Comparison of ENCODE assay signal across 27 mouse cellular contexts in the genomic region with DNA sequence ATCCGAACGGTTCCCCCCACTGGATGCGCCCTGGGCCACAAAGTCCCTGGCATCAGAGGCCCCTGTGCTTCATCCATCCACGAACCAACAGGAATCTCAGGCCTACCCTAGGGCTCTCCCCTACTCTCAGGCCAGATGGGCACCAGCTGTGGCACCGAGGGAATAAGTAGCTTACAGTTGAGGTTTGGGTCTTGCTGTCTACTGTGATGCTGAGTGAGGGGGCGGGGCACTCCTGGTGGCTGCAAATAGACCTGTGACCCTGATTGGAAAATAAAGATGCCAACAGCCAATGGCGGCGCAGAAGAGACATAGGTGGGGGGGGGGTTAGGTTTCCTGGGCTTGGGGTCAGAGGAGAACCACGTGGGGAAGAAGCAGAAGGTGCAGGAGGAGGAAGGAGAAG. TPM values are rescaled to one million over a fixed set of nuclear protein-coding genes. Genes with fewer than 3 reads are reported as not detected.
DNase-seq lines count a peak whose midpoint lies in the region; ATAC-seq lines count a peak whose summit lies in the region.
"Had no signal": no experiment of that assay in that cellular context is flagged by ENCODE, and none has a peak within 500 bp of the region (broad histone marks: within the 10 kb centered on the region; RNA-seq: fewer than 3 reads in every experiment).

No protein-coding gene starts in this region.

- H3K9ac ChIP-seq in neural tube, embryonic 15.5 days (replicated peaks), result no peak overlapping the region
- H3K9ac ChIP-seq in intestine, embryonic 15.5 days, result no peak overlapping the region
- H3K9ac ChIP-seq: embryonic facial prominence, embryonic 13.5 days; forebrain, embryonic 15.5 days; heart, embryonic 12.5 days; liver, embryonic 15.5 days; lung, embryonic 15.5 days had no signal

- no peak for ATAC-seq in neural tube, embryonic 15.5 days (ENCODE audit: low FRiP score)
- ATAC-seq in intestine, embryonic 15.5 days, result no peak
- ATAC-seq: forebrain, embryonic 15.5 days had no signal

- H3K36me3 ChIP-seq in neural tube, embryonic 15.5 days, result no peaks in the 10 kb centered on the region
- H3K36me3 ChIP-seq in limb, embryonic 10.5 days, result no peaks in the 10 kb centered on the region
- H3K36me3 ChIP-seq in intestine, embryonic 15.5 days, result no peaks in the 10 kb centered on the region
- H3K36me3 ChIP-seq: embryonic facial prominence, embryonic 13.5 days; forebrain, embryonic 15.5 days; liver, embryonic 15.5 days; lung, embryonic 15.5 days had no signal

- H3K4me3 ChIP-seq in neural tube, embryonic 15.5 days (replicated peaks), result no peak overlapping the region
- H3K4me3 ChIP-seq in limb, embryonic 10.5 days, result no peak overlapping the region
- no peak overlapping the region for H3K4me3 ChIP-seq in intestine, embryonic 15.5 days (replicated peaks)
- H3K4me3 ChIP-seq: embryonic facial prominence, embryonic 13.5 days; forebrain, embryonic 15.5 days; heart, embryonic 12.5 days; left cerebral cortex, adult 2 months; liver, embryonic 15.5 days; lung, embryonic 15.5 days; midbrain, embryonic 10.5 days had no signal

- 0 out of 2 replicates have a peak, but pooled peaks cover 7% of the 10 kb centered on the region for H3K4me1 ChIP-seq in neural tube, embryonic 15.5 days
- peaks cover 34% of the 10 kb centered on the region for H3K4me1 ChIP-seq in limb, embryonic 10.5 days
- H3K4me1 ChIP-seq in intestine, embryonic 15.5 days (replicated peaks), result no peaks in the 10 kb centered on the region
- H3K4me1 ChIP-seq: embryonic facial prominence, embryonic 13.5 days; forebrain, embryonic 15.5 days; heart, embryonic 12.5 days; lung, embryonic 15.5 days had no signal

- H3K4me2 ChIP-seq in neural tube, embryonic 15.5 days, result no peak overlapping the region
- H3K4me2 ChIP-seq in intestine, embryonic 15.5 days (replicated peaks), result no peak overlapping the region
- H3K4me2 ChIP-seq: embryonic facial prominence, embryonic 13.5 days; forebrain, embryonic 15.5 days; heart, embryonic 12.5 days; liver, embryonic 15.5 days; lung, embryonic 15.5 days had no signal

- DNase-seq in neural tube, embryonic 10.5 days (ENCODE audit: extremely low spot score, low spot score), result peak; percentile 36
- DNase-seq in embryo, embryonic 10.5 days (ENCODE audit: low spot score), result peak; percentile 65
- DNase-seq in limb, embryonic 10.5 days (ENCODE audit: low spot score), result peak; percentile 60
- no peak for DNase-seq in testis, postnatal 10 days (ENCODE audit: low spot score)
- no peak for DNase-seq in spleen, postnatal 10 days (ENCODE audit: low spot score in 2 of 2)
- DNase-seq: adrenal gland, postnatal 14 days; cerebellum, adult 8-10 months; cerebellum, postnatal 36 days; gastrocnemius, postnatal 10 days; heart, adult 18-20 months; heart, postnatal 10 days; kidney, adult 11 months; layer of hippocampus, adult 9-11 months; liver; lung, postnatal 4 days; right cerebral cortex, adult 18-20 months; right cerebral cortex, postnatal 4 days had no signal

- no peak overlapping the region for H3K27ac ChIP-seq in neural tube, embryonic 15.5 days (replicated peaks)
- H3K27ac ChIP-seq in limb, embryonic 10.5 days, result no peak overlapping the region
- no peak overlapping the region for H3K27ac ChIP-seq in intestine, embryonic 15.5 days
- H3K27ac ChIP-seq: embryonic facial prominence, embryonic 13.5 days; forebrain, embryonic 15.5 days; kidney, postnatal 0 days; left cerebral cortex, adult 2 months; liver, embryonic 15.5 days; lung, embryonic 15.5 days had no signal

- 0 out of 2 replicates have a peak, but pooled peaks cover 2% of the 10 kb centered on the region for H3K9me3 ChIP-seq in neural tube, embryonic 15.5 days (replicated peaks)
- H3K9me3 ChIP-seq in limb, embryonic 10.5 days (replicated peaks), result no peaks in the 10 kb centered on the region
- H3K9me3 ChIP-seq in intestine, embryonic 15.5 days, result 0 out of 2 replicates have a peak, but pooled peaks cover 3% of the 10 kb centered on the region
- H3K9me3 ChIP-seq: forebrain, embryonic 15.5 days; liver, embryonic 15.5 days; lung, embryonic 15.5 days had no signal

- 27% methylated on average over 9 of the region's 9 CpGs for WGBS in neural tube, embryonic 15.5 days
- 25% methylated on average over 9 of the region's 9 CpGs for WGBS in limb, embryonic 10.5 days
- WGBS in intestine, embryonic 15.5 days, result 44% methylated on average over 9 of the region's 9 CpGs

- no peaks in the 10 kb centered on the region for H3K27me3 ChIP-seq in neural tube, embryonic 15.5 days (replicated peaks)
- H3K27me3 ChIP-seq in limb, embryonic 10.5 days (ENCODE audit: low read depth, poor library complexity, severe bottlenecking), result no peaks in the 10 kb centered on the region
- H3K27me3 ChIP-seq in intestine, embryonic 15.5 days (replicated peaks), result no peaks in the 10 kb centered on the region
- H3K27me3 ChIP-seq: embryonic facial prominence, embryonic 13.5 days; forebrain, embryonic 15.5 days; heart, embryonic 12.5 days; liver, embryonic 15.5 days; lung, embryonic 15.5 days had no signal

RNA-seq across cellular contexts. Expression of a gene that starts 38.6 kb away (rescaled TPM):
- 18.0 and 19.9 TPM in 2 replicates for polyA plus RNA-seq in neural tube, embryonic 15.5 days (2015; fragmentation: Nextera tagmentation; extraction: Ambion mirVana)
- polyA plus RNA-seq in limb, embryonic 10.5 days (2016; fragmentation: Nextera tagmentation; extraction: Ambion mirVana), result 2.9 and 4.4 TPM in 2 replicates
- polyA plus RNA-seq in intestine, embryonic 15.5 days (2015; fragmentation: Nextera tagmentation; extraction: Ambion mirVana), result 6.9 and 7.1 TPM in 2 replicates

Comparison
In these comparisons a context has a peak if more than half of its experiments do, and no peak if none do; other contexts are left out.
1. DNase-seq: peak in neural tube, embryonic 10.5 days (single experiment), embryo, embryonic 10.5 days (single experiment) and limb, embryonic 10.5 days (single experiment); none in testis, postnatal 10 days (single experiment) and spleen, postnatal 10 days (0 of 2).